Mouse (Mus musculus) lung, adult 2 months (tissue): ENCODE measurements around the gene Sntb2. TPM values are rescaled to one million over a fixed set of nuclear protein-coding genes. Genes with fewer than 3 reads are reported as not detected.
"Not testable (repeated sequence)": the region's sequence is repeated elsewhere in the genome, so short reads cannot be mapped to it uniquely, and the experiment has no call there.

Experiments
- DNase-seq: peaks from one replicate; pipeline ENCODE4 v3.0.0; 2022
- H3K4me1 ChIP-seq: fragments of 200-500 bp; 2 replicates; pipeline ENCODE4 v1.6.1; 2011; ENCODE audit warnings: low read length; ENCODE audit not compliant: control insufficient read depth, insufficient read depth
- H3K4me3 ChIP-seq: fragments of 200-500 bp; replicated peaks from 2 replicates; pipeline ENCODE3; 2011; ENCODE audit warnings: low read depth, mild to moderate bottlenecking, control low read depth, low read length; ENCODE audit errors: extremely low read depth
- CTCF ChIP-seq: fragments of 200-500 bp; IDR thresholded peaks from 2 replicates; pipeline ENCODE4 v1.5.1; 2011; ENCODE audit warnings: mild to moderate bottlenecking, low read length, control low read depth; ENCODE audit not compliant: insufficient read depth
- POLR2A ChIP-seq: fragments of 200-500 bp; IDR thresholded peaks from 2 replicates; pipeline ENCODE4 v1.6.1; 2011; ENCODE audit warnings: low read depth, mild to moderate bottlenecking, control low read depth, low read length, borderline replicate concordance; ENCODE audit errors: extremely low read depth
- WGBS: fragments of 180-500 bp; shearing (Covaris S2); methylation state at CpG from one replicate; pipeline ENCODE4 v1.1.7; 2018; 5-methylcytosine and 5-hydroxymethylcytosine counted together
- polyA plus RNA-seq: library from polyadenylated mRNA; depleted of rRNA; stranded (reverse); fragments of >200 nt; gene quantifications from 2 replicates; pipeline ENCODE4 v1.2.3, GENCODE M21; 2012

Sntb2 gene
- polyA plus RNA-seq, 1 experiment, result 12.1 TPM

DNA sequence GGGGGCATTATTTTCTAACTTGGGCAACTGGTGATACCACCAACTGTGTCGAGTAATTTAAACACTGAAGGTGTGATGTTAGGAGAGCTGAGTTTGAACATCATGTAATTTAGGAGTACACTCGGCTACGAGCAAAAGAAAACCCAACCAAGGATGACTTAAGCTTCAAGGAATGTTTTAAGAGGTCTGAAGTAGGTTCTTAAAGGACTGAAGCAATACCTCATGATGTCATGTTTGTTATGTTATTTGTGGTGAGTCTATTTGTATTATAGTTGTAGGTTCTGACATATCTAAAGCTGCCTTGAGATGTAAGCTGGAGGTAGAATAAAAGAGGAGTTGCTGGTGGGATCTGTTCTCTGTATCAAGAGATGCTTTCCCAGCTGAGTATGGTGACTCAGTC lies 34.4 kb downstream of the Sntb2 start:
- H3K4me3 ChIP-seq, result no peak overlapping the region
- TF ChIP-seq POLR2A, result no peak
- no peak for TF ChIP-seq CTCF
- no peak for DNase-seq
- H3K4me1 ChIP-seq, result peaks cover 8% of the 10 kb centered on the region
- WGBS, result 63% methylated on average over 3 of the region's 3 CpGs

DNA sequence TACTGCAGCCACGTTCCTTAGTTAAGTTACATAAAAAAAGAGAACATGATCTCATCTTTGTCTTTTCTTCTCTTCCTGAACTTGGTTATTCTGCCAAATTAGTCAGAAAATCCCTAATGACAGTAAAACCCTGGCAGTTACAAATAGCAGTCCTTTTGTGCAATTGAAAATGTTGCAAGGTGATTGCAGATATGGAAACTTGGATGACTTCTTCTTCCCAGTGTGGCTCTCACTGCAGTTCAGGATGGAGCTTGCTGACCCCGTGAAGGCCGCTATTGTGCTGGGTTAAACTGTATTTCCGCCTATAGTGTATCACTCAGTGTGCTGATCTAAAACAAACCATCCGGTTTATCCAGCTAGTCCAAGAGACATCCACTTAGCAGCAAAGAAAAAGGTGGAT lies 36.4 kb downstream of the Sntb2 start:
- no peak for DNase-seq
- TF ChIP-seq POLR2A, result no peak
- TF ChIP-seq CTCF, result no peak
- Histone ChIP-seq H3K4me3 (no peak overlapping the region), H3K4me1 (peaks cover 8% of the 10 kb centered on the region)
- WGBS, result 29% methylated on average over 5 of the region's 5 CpGs

DNA sequence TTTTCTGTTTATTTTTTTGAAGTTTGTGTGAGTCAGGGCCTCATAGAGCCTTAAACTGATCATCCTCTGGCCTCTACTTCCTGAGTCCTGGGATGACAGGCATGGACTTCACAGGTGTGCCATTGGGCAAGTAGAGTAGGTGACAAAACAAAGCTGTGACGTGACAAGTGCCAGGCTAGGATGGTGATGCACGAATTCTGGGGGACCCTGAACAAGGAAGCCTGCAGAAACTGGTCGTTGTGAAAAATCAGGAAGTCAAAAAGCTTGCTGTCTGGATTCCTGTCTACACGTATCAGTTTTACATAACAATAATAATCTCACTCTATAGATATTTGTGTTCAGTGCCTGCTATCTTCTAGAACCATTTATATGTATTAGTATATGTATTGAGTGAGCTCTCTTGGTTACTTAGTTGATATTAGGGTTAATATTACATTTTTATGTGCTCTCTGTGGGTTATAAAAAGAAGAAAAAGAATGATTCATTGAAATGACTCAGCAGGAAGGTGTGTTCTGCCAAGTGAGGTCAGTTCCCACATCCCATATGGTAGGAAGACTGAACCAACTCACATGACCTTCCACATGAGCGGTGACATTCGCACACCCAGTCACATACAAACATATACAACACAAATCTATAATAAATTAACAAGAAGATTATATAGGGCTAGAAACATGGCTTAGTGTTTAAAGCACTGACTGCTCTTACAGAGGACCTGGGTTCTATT lies 37.2 kb downstream of the Sntb2 start:
- no peak for DNase-seq
- TF ChIP-seq CTCF, result no peak
- no peak for TF ChIP-seq POLR2A
- H3K4me3 ChIP-seq, result no peak overlapping the region
- H3K4me1 ChIP-seq, result peaks cover 8% of the 10 kb centered on the region
- 33% methylated on average over 6 of the region's 6 CpGs for WGBS

DNA sequence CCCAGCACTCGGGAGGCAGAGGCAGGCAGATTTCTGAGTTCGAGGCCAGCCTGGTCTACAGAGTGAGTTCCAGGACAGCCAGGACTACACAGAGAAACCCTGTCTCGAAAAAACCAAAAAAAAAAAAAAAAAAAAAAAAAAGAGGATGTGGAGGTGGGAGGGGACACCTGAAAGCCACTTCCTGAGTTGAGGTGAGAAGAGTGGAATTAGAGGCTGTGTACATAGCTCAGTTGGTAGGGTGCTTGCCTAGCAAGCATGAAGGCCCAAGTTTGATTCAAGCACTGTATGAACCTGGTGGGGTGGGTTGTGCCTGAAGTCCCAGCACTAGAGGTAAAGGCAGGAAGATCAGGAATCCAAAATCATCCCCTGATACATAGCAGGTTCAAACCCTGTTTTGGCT lies 38.0 kb downstream of the Sntb2 start:
- DNase-seq, H3K4me3 ChIP-seq: not testable (repeated sequence)
- H3K4me1 ChIP-seq, result peaks cover 10% of the 10 kb centered on the region
- WGBS, result 91% methylated on average over 2 of the region's 3 CpGs

DNA sequence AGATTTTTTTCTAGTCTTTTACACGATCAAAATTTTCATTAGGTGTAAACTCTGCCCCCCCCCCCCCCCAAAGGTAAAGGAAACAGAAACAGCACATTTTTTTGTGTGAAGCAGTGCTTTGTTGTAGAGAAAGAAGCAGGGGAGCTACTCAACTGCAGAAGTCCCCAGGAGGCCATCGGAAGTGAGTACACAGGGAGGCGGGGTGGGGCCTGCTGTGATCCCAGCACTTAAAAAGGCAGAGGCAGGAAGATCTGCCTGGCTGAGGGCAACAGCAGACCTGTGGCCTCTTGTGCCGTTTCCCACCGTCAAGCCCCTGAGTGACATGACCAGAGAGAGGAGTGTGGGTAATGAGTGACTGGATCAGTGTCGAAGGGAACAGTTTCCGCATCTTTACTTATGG lies 39.2 kb downstream of the Sntb2 start:
- TF ChIP-seq CTCF (no peak), POLR2A (no peak)
- peaks cover 19% of the 10 kb centered on the region for H3K4me1 ChIP-seq
- H3K4me3 ChIP-seq, result no peak overlapping the region
- 74% methylated on average over 7 of the region's 7 CpGs for WGBS
- DNase-seq, result no peak

DNA sequence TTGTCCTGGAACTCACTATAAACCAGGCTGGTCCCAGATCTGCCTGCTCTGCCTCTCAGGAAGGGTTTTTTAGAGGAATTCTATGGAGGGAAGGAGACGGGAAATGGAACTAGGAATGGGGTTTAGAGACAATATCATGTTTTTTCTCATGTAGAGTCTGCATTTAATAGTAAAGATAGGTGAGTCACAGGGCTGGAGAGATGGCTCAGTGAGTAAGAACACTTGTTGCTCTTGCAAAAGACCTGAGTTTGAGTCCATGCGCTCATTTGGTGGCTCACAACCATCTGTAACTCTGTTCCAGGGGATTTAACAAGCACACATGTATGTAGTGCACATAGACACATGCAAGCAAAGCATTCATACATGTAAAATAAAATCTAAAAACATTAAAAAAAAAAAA lies 40.2 kb downstream of the Sntb2 start:
- TF ChIP-seq POLR2A (no peak), CTCF (no peak)
- Histone ChIP-seq H3K4me1 (peaks cover 19% of the 10 kb centered on the region), H3K4me3 (no peak overlapping the region)
- no peak for DNase-seq
- WGBS, result 85% methylated on average over 2 of the region's 2 CpGs

DNA sequence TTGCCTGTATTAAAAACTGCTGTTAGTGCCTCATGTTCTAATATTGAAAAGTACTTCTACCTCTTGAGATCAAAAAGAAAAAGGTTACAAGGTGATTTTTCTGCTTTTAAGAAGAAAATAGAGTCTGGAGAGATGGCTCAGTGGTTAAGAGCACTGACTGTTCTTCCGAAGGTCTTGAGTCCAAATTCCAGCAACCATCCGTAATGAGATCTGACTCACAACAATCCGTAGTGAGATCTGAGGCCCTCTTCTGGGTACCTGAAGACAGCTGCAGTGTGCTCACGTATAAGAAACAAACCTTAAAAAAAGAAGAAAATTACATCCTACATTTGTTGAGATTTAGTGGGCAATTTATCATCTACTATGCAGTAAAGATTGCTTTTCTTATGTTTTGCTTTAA lies 40.9 kb downstream of the Sntb2 start:
- Histone ChIP-seq H3K4me1 (peaks cover 15% of the 10 kb centered on the region), H3K4me3 (no peak overlapping the region)
- TF ChIP-seq CTCF (no peak), POLR2A (no peak)
- no peak for DNase-seq
- 69% methylated on average over 4 of the region's 4 CpGs for WGBS

DNA sequence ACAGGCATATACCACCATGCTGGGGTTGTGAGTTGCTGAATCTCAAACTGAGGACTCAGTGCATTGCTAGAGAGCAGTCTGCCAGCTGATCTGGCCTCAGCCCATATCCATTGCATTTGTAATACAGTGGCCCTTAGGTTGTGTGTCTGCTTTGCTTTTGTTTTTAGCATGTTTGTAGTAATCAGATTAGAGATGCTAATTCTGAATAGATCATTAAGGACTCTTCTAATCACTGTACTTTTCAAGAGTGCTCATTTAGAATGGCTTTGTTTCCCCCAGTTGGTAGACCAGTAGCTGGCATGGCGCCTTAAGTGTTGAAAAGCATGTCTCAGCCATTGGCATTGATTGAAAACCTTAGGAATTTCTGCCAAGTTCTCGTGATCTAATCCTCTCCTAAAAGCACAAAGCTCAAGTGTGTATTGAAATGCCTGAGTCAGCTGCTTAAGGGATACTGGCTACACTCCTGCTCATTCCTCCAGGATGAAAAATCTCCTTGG lies 43.3 kb downstream of the Sntb2 start:
- TF ChIP-seq CTCF (no peak), POLR2A (no peak)
- Histone ChIP-seq H3K4me1 (peaks cover 12% of the 10 kb centered on the region), H3K4me3 (no peak overlapping the region)
- WGBS, result 11% methylated on average over 2 of the region's 2 CpGs
- DNase-seq, result no peak

DNA sequence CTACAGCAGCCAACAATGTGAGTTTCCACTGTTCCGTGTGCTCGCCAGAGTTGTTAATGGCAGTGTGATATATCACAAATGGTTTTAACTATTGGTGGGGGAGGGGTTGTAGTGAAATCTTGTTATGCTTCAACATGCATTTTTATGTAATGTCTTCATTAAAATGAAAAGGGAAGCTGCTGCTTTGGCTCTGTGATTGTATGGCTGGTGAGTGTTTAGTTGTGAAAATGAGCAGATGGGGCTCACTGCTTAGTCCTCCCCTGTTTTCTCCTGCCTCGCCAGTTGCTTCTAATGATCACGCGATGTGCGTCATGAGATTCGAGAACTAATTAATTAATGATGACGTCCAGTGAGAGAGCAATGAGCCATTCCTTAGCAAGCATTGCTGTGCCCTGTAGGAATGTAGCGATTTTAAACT lies 49.9 kb downstream of the Sntb2 start:
- DNase-seq, result no peak
- no peak overlapping the region for H3K4me3 ChIP-seq
- WGBS, result 83% methylated on average over 9 of the region's 9 CpGs
- H3K4me1 ChIP-seq, result peaks cover 3% of the 10 kb centered on the region; the same call in 1 of the 2 replicates
- no peak for TF ChIP-seq POLR2A
- no peak for TF ChIP-seq CTCF

DNA sequence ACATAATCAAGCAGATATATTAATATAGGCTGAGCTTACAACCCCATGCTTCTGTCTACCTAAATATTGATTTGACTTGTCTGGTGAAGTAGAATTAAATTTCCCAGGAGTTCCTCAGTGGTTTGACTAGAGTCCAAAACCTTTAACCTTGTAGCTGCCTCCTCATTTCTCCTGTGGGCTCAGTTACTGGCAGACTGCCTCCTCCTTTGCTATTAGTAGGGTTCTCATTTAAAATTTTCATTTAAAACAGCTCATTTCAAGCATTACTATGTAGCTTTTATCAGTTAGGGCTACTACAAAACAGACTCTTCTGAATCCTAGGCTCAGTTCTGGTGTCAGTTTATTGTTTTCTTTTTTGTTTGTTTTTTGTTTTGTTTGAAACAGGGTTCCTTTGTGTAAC lies 50.4 kb downstream of the Sntb2 start:
- DNase-seq, result no peak
- no peak overlapping the region for H3K4me3 ChIP-seq
- no peak for TF ChIP-seq POLR2A
- no peak for TF ChIP-seq CTCF
- peaks cover 3% of the 10 kb centered on the region; the same call in 1 of the 2 replicates for H3K4me1 ChIP-seq
